25 mouse cellular contexts compared by ENCODE assay signal in the genomic region with DNA sequence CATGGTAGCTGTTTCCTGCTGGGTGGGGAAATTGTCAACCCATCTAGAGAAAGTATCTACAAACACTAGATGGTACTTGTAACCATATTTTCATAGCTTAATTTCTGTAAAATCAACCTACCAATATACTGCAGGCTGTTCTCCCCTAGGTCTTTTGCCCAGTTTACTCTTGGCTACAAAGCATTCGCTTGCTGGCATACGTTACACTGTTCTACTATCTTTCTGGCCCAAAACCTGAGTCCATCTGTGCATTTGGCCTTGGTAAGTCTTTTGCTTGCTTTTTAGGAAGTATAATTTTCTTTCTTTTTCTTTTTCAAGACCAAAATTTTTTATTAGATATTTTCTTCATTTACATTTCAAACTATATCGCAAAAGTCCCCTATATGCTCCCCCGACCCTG.
"Had no signal": no experiment of that assay in that cellular context is flagged by ENCODE, and none has a peak within 500 bp of the region (broad histone marks: within the 10 kb centered on the region; RNA-seq: fewer than 3 reads in every experiment).

No protein-coding gene starts in this region.

- DNase-seq: gastrocnemius, adult 2 months; gastrocnemius, postnatal 14 days; gastrocnemius, postnatal 36 days; heart, adult 18-20 months; heart, postnatal 10 days; kidney, adult 11 months; kidney, adult 2 months; kidney, adult 9 months; kidney, postnatal 14 days; kidney, postnatal 36 days; layer of hippocampus, adult 9-11 months; layer of hippocampus, postnatal 36 days; left cerebral cortex, postnatal 4 days had no signal

- H3K9me3 ChIP-seq: heart, embryonic 10.5 days; hindbrain, embryonic 13.5 days; hindbrain, embryonic 15.5 days; kidney, embryonic 15.5 days; limb, embryonic 13.5 days; limb, embryonic 15.5 days; liver, embryonic 12.5 days had no signal

- H3K4me3 ChIP-seq: gastrocnemius, adult 2 months; heart, embryonic 10.5 days; heart, embryonic 12.5 days; hindbrain, embryonic 13.5 days; hindbrain, embryonic 15.5 days; kidney, embryonic 15.5 days; limb, embryonic 13.5 days; limb, embryonic 15.5 days; liver, embryonic 12.5 days had no signal

- H3K36me3 ChIP-seq: heart, embryonic 10.5 days; heart, embryonic 12.5 days; hindbrain, embryonic 13.5 days; hindbrain, embryonic 15.5 days; kidney, embryonic 15.5 days; limb, embryonic 13.5 days; limb, embryonic 15.5 days; liver, embryonic 12.5 days had no signal

- H3K4me2 ChIP-seq: heart, embryonic 12.5 days; hindbrain, embryonic 13.5 days; hindbrain, embryonic 15.5 days; kidney, embryonic 15.5 days; limb, embryonic 13.5 days; limb, embryonic 15.5 days; liver, embryonic 12.5 days had no signal

- ATAC-seq: hindbrain, postnatal 0 days; intestine, embryonic 16.5 days; liver, embryonic 12.5 days had no signal

- H3K27me3 ChIP-seq: heart, embryonic 12.5 days; hindbrain, embryonic 13.5 days; hindbrain, embryonic 15.5 days; kidney, embryonic 15.5 days; limb, embryonic 13.5 days; limb, embryonic 15.5 days; liver, embryonic 12.5 days had no signal

- H3K9ac ChIP-seq: heart, embryonic 12.5 days; hindbrain, embryonic 13.5 days; hindbrain, embryonic 15.5 days; kidney, embryonic 15.5 days; limb, embryonic 13.5 days; limb, embryonic 15.5 days; liver, embryonic 12.5 days; liver, embryonic 14.5 days had no signal

- H3K4me1 ChIP-seq: heart, embryonic 10.5 days; heart, embryonic 12.5 days; kidney, embryonic 15.5 days; limb, embryonic 13.5 days; limb, embryonic 15.5 days; liver, embryonic 12.5 days had no signal

- H3K27ac ChIP-seq: gastrocnemius, adult 2 months; heart, embryonic 10.5 days; hindbrain, embryonic 13.5 days; hindbrain, embryonic 15.5 days; hindbrain, postnatal 0 days; kidney, embryonic 15.5 days; kidney, postnatal 0 days; limb, embryonic 13.5 days; limb, embryonic 15.5 days; liver, embryonic 12.5 days; liver, embryonic 14.5 days had no signal
